Mouse (Mus musculus) layer of hippocampus, adult 8-10 months (tissue): ENCODE measurements at regions not wholly inside any gene's neighbourhood (a gene's known extent, or its start where the extent isn't known, plus 50 kb on each side); places are given as distances from the start of the nearest gene placed in this dataset.

Experiments used
- DNase-seq, 2 experiments: peaks; one replicate each; pipeline ENCODE4 v3.0.0; 2022; ENCODE audit warnings: low spot score in 2 of 2

DNA sequence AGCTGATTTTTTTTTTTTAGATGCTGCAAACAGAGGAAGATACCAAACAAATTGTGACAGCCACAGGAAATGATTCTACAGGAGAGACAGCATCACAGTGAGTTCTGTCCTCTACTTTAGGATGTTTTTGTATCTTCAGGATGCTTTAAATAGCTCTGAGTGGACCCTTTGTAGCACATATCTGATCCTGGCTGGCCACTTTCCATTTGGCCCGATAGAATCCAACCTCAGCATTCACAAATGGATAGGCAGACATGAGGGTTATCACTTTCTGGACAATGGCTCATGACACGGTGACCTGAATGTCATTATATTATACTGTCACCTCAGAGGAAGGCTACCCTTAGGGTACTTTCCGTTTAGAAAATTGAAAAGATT lies 379.3 kb downstream of the Gm10295 start:
- no peak for DNase-seq

DNA sequence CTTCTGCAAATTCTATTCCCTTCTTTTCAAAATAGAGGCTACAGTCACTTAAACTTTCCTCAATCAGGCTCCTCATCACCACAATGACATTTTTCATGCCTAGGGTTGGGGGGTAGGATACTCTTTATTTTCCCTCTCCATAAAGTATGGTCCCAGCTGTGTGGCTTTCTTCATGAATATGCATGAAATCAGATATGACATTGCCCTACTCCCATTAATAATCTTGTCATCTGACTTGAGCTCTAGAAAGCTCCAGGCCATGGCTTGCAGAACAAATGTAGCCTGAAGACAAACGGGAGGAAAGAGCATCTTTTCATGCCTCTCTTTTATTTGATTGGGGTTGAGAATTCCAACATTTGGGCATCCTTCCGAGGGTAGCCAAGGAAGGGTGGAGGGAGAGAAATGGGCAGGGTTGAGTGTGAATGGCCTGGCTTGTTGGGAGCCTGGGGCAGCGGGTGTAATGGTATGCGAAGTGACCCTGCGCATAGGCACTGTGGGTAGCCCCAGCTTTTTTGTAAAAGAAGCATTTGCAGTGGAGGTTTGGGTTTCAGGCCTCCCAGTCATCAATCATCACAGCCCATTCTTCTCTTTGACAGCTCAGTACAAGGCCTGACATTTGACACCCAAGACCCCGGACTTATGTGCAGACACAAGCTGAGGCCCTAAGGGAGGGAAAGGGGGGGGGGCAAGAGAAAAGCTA lies 379.8 kb downstream of the Gm10295 start:
- no peak for DNase-seq

DNA sequence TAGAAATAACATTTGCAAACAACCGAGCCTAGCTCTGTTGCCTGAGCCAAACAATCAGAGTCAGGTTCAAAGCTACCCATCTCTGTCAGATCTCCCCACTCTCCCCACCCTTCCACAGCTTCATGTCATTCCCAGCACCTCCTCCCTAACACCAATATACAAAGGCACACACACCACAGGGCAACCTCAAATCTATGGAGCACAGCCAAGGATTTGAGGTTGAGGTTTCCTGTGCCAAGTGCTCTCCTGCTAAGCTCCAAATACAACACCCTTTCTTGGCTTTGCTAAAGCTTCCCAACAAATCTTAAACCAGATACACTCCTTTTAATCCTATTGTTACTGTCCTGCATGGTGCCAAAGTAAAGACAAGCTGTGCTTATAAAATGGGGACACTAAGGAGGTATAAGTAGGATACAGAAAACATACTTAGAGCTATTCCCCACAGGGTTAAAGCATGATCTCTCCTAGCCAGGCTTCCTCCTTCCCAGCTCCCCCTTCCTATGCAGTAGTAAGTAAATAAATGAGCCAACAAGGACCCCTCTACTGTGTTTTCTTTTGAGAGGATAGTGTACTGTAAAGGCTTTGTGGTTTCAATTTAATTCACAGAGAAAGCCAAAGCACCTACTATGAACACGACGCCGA lies 398.8 kb downstream of the Gm10295 start:
- no peak for DNase-seq

GRCm38 (mm10) chr7:70948281-70948680 lies 403.0 kb downstream of the Gm10295 start:
- no peak for DNase-seq

- no peak for DNase-seq
Measured at GRCm38 (mm10) chr7:70946260-70946659, 405.0 kb downstream of the Gm10295 start.

DNA sequence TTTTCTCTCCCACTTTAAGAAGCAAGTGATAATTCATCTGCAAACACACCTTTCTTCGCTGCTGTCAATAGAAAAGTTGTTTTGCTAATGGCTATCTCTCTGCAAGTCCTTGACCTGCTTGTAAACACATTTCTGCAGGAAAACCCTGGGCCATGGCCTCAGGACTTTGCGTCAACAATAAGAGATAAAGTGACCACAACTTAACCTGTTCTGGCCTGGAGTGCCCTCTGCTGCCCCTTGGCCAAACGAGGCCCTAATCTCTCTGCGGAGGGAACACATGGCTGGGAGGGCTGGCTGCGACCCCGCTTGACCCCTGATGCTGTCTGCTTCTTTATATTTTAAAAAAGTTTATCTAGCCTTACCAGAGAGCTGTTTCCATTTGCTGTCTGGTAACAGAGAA lies 420.4 kb downstream of the Gm10295 start:
- DNase-seq = no peak

GRCm38 (mm10) chr7:70929935-70930334 lies 421.4 kb downstream of the Gm10295 start:
- DNase-seq = no peak

DNA sequence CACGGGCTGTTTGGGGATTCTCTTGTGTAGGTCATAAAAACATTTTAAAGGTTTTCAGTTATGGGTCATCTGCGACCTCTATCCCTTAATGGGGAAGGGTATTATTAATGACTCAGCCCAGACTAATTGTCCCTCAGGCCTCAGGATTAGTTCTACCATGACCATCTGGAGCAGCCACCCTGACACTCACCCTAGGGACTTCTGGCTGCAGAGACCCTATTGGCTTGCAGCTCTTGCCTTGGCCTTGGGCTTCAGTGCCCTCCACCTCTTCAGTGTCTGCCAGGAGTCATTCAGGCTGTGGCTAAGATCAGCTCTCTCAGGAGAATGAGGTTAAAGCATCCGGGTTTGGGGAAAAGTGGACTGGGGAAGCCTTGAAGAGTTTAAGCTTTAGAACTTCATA lies 423.3 kb downstream of the Gm10295 start:
- DNase-seq = no peak

DNA sequence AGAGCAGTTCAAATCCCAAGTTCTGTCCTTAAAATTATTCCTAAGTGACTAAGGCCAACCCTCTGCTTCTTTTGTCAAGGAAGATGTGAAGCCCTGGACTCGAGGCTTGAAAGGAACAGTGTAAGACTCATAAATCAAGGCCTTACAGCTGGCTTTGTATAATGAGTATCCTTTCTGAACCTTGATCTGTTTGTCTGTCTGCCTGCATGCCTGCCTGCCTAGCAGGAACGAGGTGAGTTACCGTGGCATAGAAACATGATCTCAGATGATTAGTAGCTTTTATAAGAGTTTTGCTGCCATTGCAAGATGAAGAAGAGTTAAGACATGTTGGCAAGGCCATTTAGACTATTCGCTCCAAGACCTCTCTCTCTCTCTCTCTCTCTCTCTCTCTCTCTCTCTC lies 434.3 kb downstream of the Gm10295 start:
- DNase-seq = no peak

DNA sequence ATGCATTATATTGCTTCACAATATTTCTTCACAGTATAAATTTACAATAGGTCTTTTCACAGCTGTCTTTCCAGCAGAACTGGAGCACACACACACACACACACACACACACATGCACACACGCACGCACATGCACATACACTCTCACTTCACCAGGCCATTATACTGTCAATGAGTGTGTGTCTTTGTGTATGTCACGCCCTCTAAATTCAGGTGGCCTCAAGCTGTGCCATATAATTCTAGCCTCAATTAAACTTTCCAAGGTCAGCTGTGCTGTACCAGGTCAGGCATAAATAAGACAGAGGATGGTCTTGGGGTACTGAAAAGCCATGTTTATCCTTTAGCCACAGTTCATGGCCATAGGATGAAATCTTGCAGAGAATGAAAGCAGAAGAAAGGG lies 442.4 kb downstream of the Gm10295 start:
- DNase-seq = no peak

GRCm38 (mm10) chr7:70891700-70892099 lies 459.6 kb downstream of the Gm10295 start:
- DNase-seq = no peak

GRCm38 (mm10) chr7:70880496-70880895 lies 470.8 kb downstream of the Gm10295 start:
- DNase-seq = no peak

GRCm38 (mm10) chr7:70874393-70874792 lies 476.9 kb downstream of the Gm10295 start:
- DNase-seq = no peak

DNA sequence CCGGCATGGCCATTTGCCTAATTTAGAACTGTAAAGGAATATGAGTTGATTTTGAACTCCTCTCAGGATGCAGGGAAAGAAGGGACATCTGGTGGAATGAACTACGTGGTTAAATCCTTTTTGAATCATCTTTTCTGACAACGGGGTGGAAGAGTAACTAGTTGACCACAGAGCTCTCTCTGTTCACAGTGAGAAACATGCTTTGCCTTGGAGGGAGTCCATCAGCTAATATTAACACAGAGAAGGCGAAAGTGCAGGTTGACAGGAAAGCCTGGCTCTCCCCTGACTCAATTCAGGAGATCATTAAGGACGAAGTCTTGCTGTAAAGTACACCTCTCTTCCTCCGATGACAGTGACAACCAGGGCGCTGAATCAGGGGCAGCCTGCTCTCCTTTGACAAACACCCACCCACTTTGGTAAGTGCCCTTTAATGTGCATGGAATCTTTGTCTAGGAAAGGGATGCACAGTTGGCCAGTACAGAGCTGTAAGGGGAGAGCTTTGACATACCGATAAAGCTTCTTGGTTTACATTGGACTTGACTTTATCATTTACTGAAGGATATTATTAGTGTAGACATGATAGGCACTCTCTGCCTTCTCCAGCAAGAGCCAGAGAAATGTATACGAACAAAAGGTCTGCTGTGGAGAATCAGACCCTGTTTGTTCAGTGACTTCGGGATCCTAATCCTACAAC lies 480.3 kb downstream of the Gm10295 start:
- no peak for DNase-seq

DNA sequence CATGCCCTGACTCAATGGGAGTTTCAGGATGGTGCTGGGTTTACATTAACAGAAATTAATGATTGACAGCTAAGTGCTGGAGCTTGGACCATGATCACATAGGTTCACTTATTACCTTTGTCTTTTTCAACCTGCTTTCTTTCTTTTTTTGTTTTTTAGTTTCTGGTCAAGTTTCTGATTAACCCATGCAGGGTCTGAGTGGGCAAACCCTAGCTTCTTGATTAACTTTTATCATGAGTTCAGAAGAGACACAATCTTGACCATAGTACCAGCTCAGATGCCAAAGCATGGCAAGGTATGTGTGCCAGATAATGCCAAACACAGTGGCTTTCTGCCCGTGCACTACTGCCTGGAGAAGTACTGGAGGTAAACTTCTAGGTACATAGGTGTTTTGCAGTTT lies 482.2 kb downstream of the Gm10295 start:
- no peak for DNase-seq

DNA sequence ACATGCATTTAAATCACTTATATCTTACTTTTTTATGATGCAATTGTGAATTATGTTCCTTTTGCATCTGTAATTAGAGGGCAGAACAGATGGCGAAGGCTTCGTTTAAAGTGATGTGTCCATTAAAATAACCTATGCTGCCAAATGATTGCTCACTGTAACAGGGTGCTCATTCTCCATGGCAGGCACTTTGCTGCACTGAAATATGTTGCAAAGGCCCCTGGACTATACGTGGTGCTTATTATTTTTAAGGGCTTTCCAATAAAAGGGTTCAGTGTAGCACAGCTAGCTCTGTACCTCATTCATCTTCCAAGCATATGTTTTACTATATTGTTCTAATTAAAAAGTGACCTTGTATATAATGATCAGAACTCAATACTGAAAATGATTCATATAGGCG lies 491.3 kb downstream of the Gm10295 start:
- no peak for DNase-seq

- no peak for DNase-seq
Measured at GRCm38 (mm10) chr7:70850726-70851125, 484.2 kb upstream of the Nr2f2 start.

- DNase-seq = no peak
Measured at GRCm38 (mm10) chr7:70848016-70848776, 481.7 kb upstream of the Nr2f2 start.

GRCm38 (mm10) chr7:70847450-70847993 lies 481.0 kb upstream of the Nr2f2 start:
- DNase-seq = no peak

- DNase-seq = no peak
Measured at GRCm38 (mm10) chr7:70846076-70846475, 479.5 kb upstream of the Nr2f2 start.

DNA sequence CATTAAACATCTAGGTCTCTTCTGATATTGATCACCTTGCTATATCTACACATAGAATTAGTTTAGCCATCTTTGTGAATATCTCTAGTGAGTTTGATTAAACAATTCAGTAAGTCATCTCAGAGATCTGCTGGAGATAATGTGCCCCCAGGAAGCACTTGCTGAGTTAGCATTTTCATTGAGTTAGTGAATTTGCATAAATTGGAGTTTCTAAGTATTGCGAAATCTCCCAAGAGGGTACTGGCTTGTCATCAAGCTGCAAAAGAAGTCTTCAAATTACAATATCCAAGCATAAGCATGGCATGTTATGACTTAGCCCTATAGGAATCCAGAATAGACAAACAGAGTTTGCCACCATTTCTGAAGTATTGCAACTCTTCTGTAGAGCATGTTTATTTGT lies 473.6 kb upstream of the Nr2f2 start:
- no peak for DNase-seq

DNA sequence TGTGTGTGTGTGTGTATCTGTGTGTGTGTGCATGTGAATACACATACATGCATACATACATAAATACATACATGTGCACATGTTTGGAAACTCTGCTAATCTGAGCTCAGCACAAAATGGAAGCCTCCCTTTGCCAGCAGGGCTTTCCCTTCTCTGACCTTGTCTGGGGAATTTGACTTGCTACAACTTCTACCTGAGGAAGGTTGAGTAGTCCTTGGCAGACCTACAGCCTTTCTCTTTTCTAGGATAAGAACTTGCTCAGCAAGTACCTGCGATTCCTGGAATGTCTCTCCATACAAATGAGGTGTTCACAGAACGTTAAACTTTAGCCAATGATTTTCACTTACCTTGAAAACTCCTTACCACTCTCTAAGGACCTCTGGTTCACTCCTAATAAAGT lies 472.7 kb upstream of the Nr2f2 start:
- no peak for DNase-seq
